Mouse (Mus musculus) kidney, postnatal 0 days (tissue): ENCODE data around the gene Rpgr. TPM values are rescaled to one million over a fixed set of nuclear protein-coding genes. Genes with fewer than 3 reads are reported as not detected.

Source experiments
- ATAC-seq: fragments of 200-750 bp; cut with Nextera tagmentation; replicated peaks from 2 replicates; pipeline ENCODE4 v1.8.0; 2017; ENCODE audit warnings: low read depth, moderate number of reproducible peaks, moderate TSS enrichment, moderate library complexity; ENCODE audit not compliant: low FRiP score
- DNase-seq: peaks from one replicate; pipeline ENCODE4 v3.0.0-alpha.2; 2016; ENCODE audit warnings: low spot score
- H3K27ac ChIP-seq: fragments of 300-500 bp; sonication (generic); 2 replicates; pipeline ENCODE4 v1.5.1; 2014; ENCODE audit warnings: mild to moderate bottlenecking
- H3K27me3 ChIP-seq: fragments of 300-500 bp; sonication (generic); 2 replicates; pipeline ENCODE4 v1.6.1; 2014; ENCODE audit warnings: low read length, mixed read lengths; ENCODE audit not compliant: insufficient read depth
- H3K36me3 ChIP-seq: fragments of 300-500 bp; sonication (generic); 2 replicates; pipeline ENCODE4 v1.6.1; 2014; ENCODE audit warnings: low read length, mixed read lengths; ENCODE audit not compliant: insufficient read depth
- H3K4me1 ChIP-seq: fragments of 300-500 bp; sonication (generic); replicated peaks from 2 replicates; pipeline ENCODE4 v1.6.1; 2014; ENCODE audit warnings: antibody characterized with exemption, low read length, mixed read lengths; ENCODE audit not compliant: insufficient read depth
- H3K4me2 ChIP-seq: fragments of 300-500 bp; sonication (generic); 2 replicates; pipeline ENCODE4 v1.6.1; 2014; ENCODE audit warnings: mild to moderate bottlenecking, low read length, moderate library complexity, mixed read lengths
- H3K4me3 ChIP-seq: fragments of 300-500 bp; sonication (generic); replicated peaks from 2 replicates; pipeline ENCODE4 v1.5.1; 2014; ENCODE audit warnings: low read depth, low read length
- H3K9ac ChIP-seq: fragments of 300-500 bp; sonication (generic); 2 replicates; pipeline ENCODE4 v1.6.1; 2014; ENCODE audit warnings: low read depth, low read length
- H3K9me3 ChIP-seq: fragments of 300-500 bp; sonication (generic); replicated peaks from 2 replicates; pipeline ENCODE4 v1.6.1; 2016; ENCODE audit warnings: low read length, inconsistent platforms, mixed read lengths
- CTCF ChIP-seq: IDR thresholded peaks from 2 replicates; pipeline ENCODE4 v1.5.1; 2016; ENCODE audit warnings: antibody characterized with exemption, low read depth, mild to moderate bottlenecking, moderate library complexity
- WGBS: fragments of 180-500 bp; shearing (Covaris S2); extraction: QIAGEN DNeasy Blood & Tissue Kit; methylation state at CpG from one replicate; pipeline ENCODE4 v1.1.7; 2014; 5-methylcytosine and 5-hydroxymethylcytosine counted together
- polyA plus RNA-seq: library from polyadenylated mRNA; unstranded; fragments of >200 nt; fragmentation: Nextera tagmentation; extraction: Ambion mirVana; gene quantifications from 2 replicates; pipeline ENCODE4 v1.2.1, GENCODE M21; 2015

The Rpgr gene
- polyA plus RNA-seq, 1 experiment from 2014 or later = 17.2 TPM

- no peak overlapping the region for H3K4me3 ChIP-seq
- H3K9me3 ChIP-seq = no peaks in the 10 kb centered on the region
- H3K9ac ChIP-seq = no peak overlapping the region
- DNase-seq (no peak), ATAC-seq (no peak)
- no peaks in the 10 kb centered on the region for H3K4me1 ChIP-seq
- no peaks in the 10 kb centered on the region for H3K27me3 ChIP-seq
- H3K27ac ChIP-seq = no peak overlapping the region
- H3K4me2 ChIP-seq = no peak overlapping the region
- no peaks in the 10 kb centered on the region for H3K36me3 ChIP-seq
- TF ChIP-seq CTCF = no peak
- WGBS = 53% methylated on average over 4 of the region's 4 CpGs
Measured at GRCm38 (mm10) chrX:10239515-10239914, 22.8 kb upstream of the Rpgr start.

GRCm38 (mm10) chrX:10234617-10235016, 17.9 kb upstream of the Rpgr start:
- Histone ChIP-seq H3K9me3 (no peaks in the 10 kb centered on the region), H3K36me3 (no peaks in the 10 kb centered on the region), H3K27ac (no peak overlapping the region), H3K27me3 (no peaks in the 10 kb centered on the region), H3K4me3 (no peak overlapping the region), H3K4me1 (no peaks in the 10 kb centered on the region), H3K9ac (no peak overlapping the region), H3K4me2 (no peak overlapping the region)
- ATAC-seq (no peak), DNase-seq (no peak)
- TF ChIP-seq CTCF = no peak
- WGBS = 68% methylated on average over 3 of the region's 3 CpGs

- no peak overlapping the region for H3K27ac ChIP-seq
- DNase-seq (peak; percentile 71), ATAC-seq (no peak)
- TF ChIP-seq CTCF = peak; percentile 49; the same call in 1 of the 2 replicates
- H3K4me2 ChIP-seq = no peak overlapping the region
- H3K9ac ChIP-seq = no peak overlapping the region
- H3K27me3 ChIP-seq = no peaks in the 10 kb centered on the region
- H3K4me3 ChIP-seq = no peak overlapping the region
- H3K9me3 ChIP-seq = no peaks in the 10 kb centered on the region
- no peaks in the 10 kb centered on the region for H3K4me1 ChIP-seq
- H3K36me3 ChIP-seq = no peaks in the 10 kb centered on the region
- WGBS = 60% methylated on average over 2 of the region's 2 CpGs
Measured at GRCm38 (mm10) chrX:10233051-10233450, 16.3 kb upstream of the Rpgr start.

- no peak for ATAC-seq
Measured at GRCm38 (mm10) chrX:10219281-10219680, 2.6 kb upstream of the Rpgr start.

GRCm38 (mm10) chrX:10215972-10216371, 748 bp downstream of the Rpgr start:
- no peak for ATAC-seq
- WGBS = 21% methylated on average over 16 of the region's 16 CpGs

More at GRCm38 (mm10) chrX:10219281-10219680, 2.6 kb upstream of the Rpgr start:
- Histone ChIP-seq H3K4me3 (no peak overlapping the region), H3K27ac (no peak overlapping the region), H3K9me3 (no peaks in the 10 kb centered on the region), H3K9ac (no peak overlapping the region), H3K27me3 (no peaks in the 10 kb centered on the region), H3K36me3 (no peaks in the 10 kb centered on the region), H3K4me2 (no peak overlapping the region), H3K4me1 (no peaks in the 10 kb centered on the region)
- DNase-seq = no peak
- 68% methylated on average over 6 of the region's 6 CpGs for WGBS
- TF ChIP-seq CTCF = no peak

GRCm38 (mm10) chrX:10205937-10206336, 10.8 kb downstream of the Rpgr start:
- no peaks in the 10 kb centered on the region for H3K9me3 ChIP-seq
- no peak overlapping the region for H3K9ac ChIP-seq
- no peak overlapping the region for H3K4me2 ChIP-seq
- 0 out of 2 replicates have a peak, but pooled peaks cover 5% of the 10 kb centered on the region for H3K36me3 ChIP-seq
- TF ChIP-seq CTCF = no peak
- DNase-seq = no peak
- H3K27me3 ChIP-seq = no peaks in the 10 kb centered on the region
- H3K27ac ChIP-seq = no peak overlapping the region
- whole genome bisulfite sequencing = 78% methylated on average over 5 of the region's 5 CpGs
- ATAC-seq = no peak
- H3K4me1 ChIP-seq = no peaks in the 10 kb centered on the region
- H3K4me3 ChIP-seq = no peak overlapping the region

More at GRCm38 (mm10) chrX:10215972-10216371, 748 bp downstream of the Rpgr start:
- H3K4me1 ChIP-seq = no peaks in the 10 kb centered on the region
- no peak for TF ChIP-seq CTCF
- H3K36me3 ChIP-seq = no peaks in the 10 kb centered on the region
- H3K27ac ChIP-seq = peak overlapping the region; percentile 75
- H3K27me3 ChIP-seq = no peaks in the 10 kb centered on the region
- DNase-seq = peak; percentile 56
- H3K4me2 ChIP-seq = peak overlapping the region; percentile 40
- peak overlapping the region; percentile 49 for H3K9ac ChIP-seq
- no peaks in the 10 kb centered on the region for H3K9me3 ChIP-seq
- H3K4me3 ChIP-seq = peak overlapping the region; percentile 45

- peak; percentile 67 for DNase-seq
- ATAC-seq = no peak
- Histone ChIP-seq H3K4me1 (no peaks in the 10 kb centered on the region), H3K27ac (no peak overlapping the region), H3K9ac (no peak overlapping the region), H3K9me3 (no peaks in the 10 kb centered on the region), H3K4me3 (no peak overlapping the region), H3K4me2 (no peak overlapping the region), H3K36me3 (no peaks in the 10 kb centered on the region), H3K27me3 (no peaks in the 10 kb centered on the region)
- TF ChIP-seq CTCF = peak; percentile 71
- 38% methylated on average over 2 of the region's 2 CpGs for WGBS
Measured at GRCm38 (mm10) chrX:10201289-10201688, 15.4 kb downstream of the Rpgr start.
